Mouse (Mus musculus) liver, embryonic 12.5 days (tissue): ENCODE measurements around the gene Rpl23. TPM values are rescaled to one million over a fixed set of nuclear protein-coding genes. Genes with fewer than 3 reads are reported as not detected.
A peak's percentile ranks its signal among the peaks of the same experiment; 100 is the strongest.

Source experiments
- ATAC-seq: fragments of 200-750 bp; cut with Nextera tagmentation; 2 replicates; pipeline ENCODE4 v1.8.0; 2017; ENCODE audit warnings: moderate number of reproducible peaks, mild to moderate bottlenecking, moderate library complexity
- H3K27ac ChIP-seq: fragments of 300-500 bp; sonication (generic); 2 replicates; pipeline ENCODE4 v1.5.1; 2016; ENCODE audit warnings: mild to moderate bottlenecking
- H3K27me3 ChIP-seq: fragments of 300-500 bp; sonication (generic); replicated peaks from 2 replicates; pipeline ENCODE4 v1.6.1; 2016; ENCODE audit warnings: mild to moderate bottlenecking, moderate library complexity
- H3K36me3 ChIP-seq: fragments of 300-500 bp; sonication (generic); 2 replicates; pipeline ENCODE4 v1.6.1; 2016; ENCODE audit warnings: mild to moderate bottlenecking, moderate library complexity
- H3K4me1 ChIP-seq: fragments of 300-500 bp; sonication (generic); 2 replicates; pipeline ENCODE4 v1.6.1; 2016
- H3K4me2 ChIP-seq: fragments of 300-500 bp; sonication (generic); 2 replicates; pipeline ENCODE4 v1.6.1; 2016; ENCODE audit warnings: mild to moderate bottlenecking, moderate library complexity
- H3K4me3 ChIP-seq: fragments of 300-500 bp; sonication (generic); 2 replicates; pipeline ENCODE4 v1.5.1; 2016; ENCODE audit warnings: mild to moderate bottlenecking, moderate library complexity
- H3K9ac ChIP-seq: fragments of 300-500 bp; sonication (generic); 2 replicates; pipeline ENCODE4 v1.6.1; 2016; ENCODE audit warnings: mild to moderate bottlenecking, moderate library complexity
- H3K9me3 ChIP-seq: fragments of 300-500 bp; sonication (generic); replicated peaks from 2 replicates; pipeline ENCODE4 v1.6.1; 2016; ENCODE audit warnings: mild to moderate bottlenecking, moderate library complexity
- WGBS: fragments of 180-500 bp; shearing (Covaris S2); methylation state at CpG from one replicate; pipeline ENCODE4 v1.1.7; 2016; ENCODE audit not compliant: insufficient replicate concordance; 5-methylcytosine and 5-hydroxymethylcytosine counted together
- polyA plus RNA-seq: library from polyadenylated mRNA; unstranded; fragments of >200 nt; fragmentation: Nextera tagmentation; extraction: Ambion mirVana; gene quantifications from 2 replicates; pipeline ENCODE4 v1.2.1, GENCODE M21; 2016

Rpl23 gene
- polyA plus RNA-seq, 1 experiment from 2014 or later: 473 TPM

- Histone ChIP-seq H3K36me3 (peaks cover 58% of the 10 kb centered on the region), H3K4me2 (no peak within 1 kb of the TSS), H3K9ac (no peak within 1 kb of the TSS), H3K27ac (peak within 1 kb of the TSS; percentile 55), H3K4me3 (no peak within 1 kb of the TSS), H3K27me3 (no peaks in the 10 kb centered on the region), H3K9me3 (no peaks in the 10 kb centered on the region), H3K4me1 (peaks cover 34% of the 10 kb centered on the region)
- 41% methylated on average over 17 of the region's 17 CpGs for WGBS
- no peak for ATAC-seq
Observed at GRCm38 (mm10) chr11:97775808-97776496, 6.3 kb downstream of the Rpl23 start, which contains the start of gene 1700001P01Rik. 1700001P01Rik (minus strand) TSS chr11:97775918.

GRCm38 (mm10) chr11:97775186-97775585 is 7.1 kb downstream of the Rpl23 start:
- no peak overlapping the region for H3K27ac ChIP-seq
- H3K9ac ChIP-seq: no peak overlapping the region
- WGBS: 68% methylated on average over 13 of the region's 13 CpGs
- no peaks in the 10 kb centered on the region for H3K27me3 ChIP-seq
- H3K4me3 ChIP-seq: no peak overlapping the region
- H3K4me2 ChIP-seq: no peak overlapping the region
- ATAC-seq: no peak
- H3K4me1 ChIP-seq: peaks cover 26% of the 10 kb centered on the region
- H3K36me3 ChIP-seq: peaks cover 51% of the 10 kb centered on the region
- no peaks in the 10 kb centered on the region for H3K9me3 ChIP-seq

- no peaks in the 10 kb centered on the region for H3K9me3 ChIP-seq
- 0 out of 2 replicates have a peak, but pooled peaks cover 4% of the 10 kb centered on the region for H3K27me3 ChIP-seq
- no peak overlapping the region for H3K27ac ChIP-seq
- H3K9ac ChIP-seq: no peak overlapping the region
- H3K4me2 ChIP-seq: no peak overlapping the region
- peaks cover 14% of the 10 kb centered on the region for H3K36me3 ChIP-seq
- ATAC-seq: no peak
- no peak overlapping the region for H3K4me3 ChIP-seq
- H3K4me1 ChIP-seq: peaks cover 16% of the 10 kb centered on the region
- 67% methylated on average over 14 of the region's 14 CpGs for WGBS
Observed at GRCm38 (mm10) chr11:97771410-97771809, 10.8 kb downstream of the Rpl23 start.

- no peak overlapping the region for H3K4me3 ChIP-seq
- H3K9ac ChIP-seq: no peak overlapping the region
- H3K36me3 ChIP-seq: no peaks in the 10 kb centered on the region
- H3K9me3 ChIP-seq: no peaks in the 10 kb centered on the region
- ATAC-seq: no peak
- 27% methylated on average over 2 of the region's 2 CpGs for WGBS
- no peak overlapping the region for H3K4me2 ChIP-seq
- H3K27me3 ChIP-seq: 0 out of 2 replicates have a peak, but pooled peaks cover 4% of the 10 kb centered on the region
- H3K4me1 ChIP-seq: peaks cover 19% of the 10 kb centered on the region
- no peak overlapping the region for H3K27ac ChIP-seq
Observed at GRCm38 (mm10) chr11:97769704-97770103, 12.5 kb downstream of the Rpl23 start.

GRCm38 (mm10) chr11:97766154-97766881 is 15.9 kb downstream of the Rpl23 start, which contains the start of gene Cwc25:
Cwc25 (minus strand) TSS chr11:97766556.
- H3K9me3 ChIP-seq: no peaks in the 10 kb centered on the region
- peaks cover 30% of the 10 kb centered on the region for H3K36me3 ChIP-seq
- H3K27ac ChIP-seq: peak within 1 kb of the TSS; percentile 94
- peaks cover 24% of the 10 kb centered on the region for H3K4me1 ChIP-seq
- peak; percentile 93 for ATAC-seq
- H3K4me2 ChIP-seq: peak within 1 kb of the TSS; percentile 84
- H3K4me3 ChIP-seq: peak within 1 kb of the TSS; percentile 95
- under 1% methylated on average over 38 of the region's 38 CpGs for WGBS
- 0 out of 2 replicates have a peak, but pooled peaks cover 4% of the 10 kb centered on the region for H3K27me3 ChIP-seq
- H3K9ac ChIP-seq: peak within 1 kb of the TSS; percentile 91

- Histone ChIP-seq H3K36me3 (peaks cover 76% of the 10 kb centered on the region), H3K4me1 (peaks cover 19% of the 10 kb centered on the region), H3K4me2 (no peak overlapping the region), H3K9me3 (no peaks in the 10 kb centered on the region), H3K27ac (no peak overlapping the region), H3K27me3 (no peaks in the 10 kb centered on the region), H3K9ac (no peak overlapping the region), H3K4me3 (no peak overlapping the region)
- no peak for ATAC-seq
Observed at GRCm38 (mm10) chr11:97761638-97762037, 20.6 kb downstream of the Rpl23 start.

- no peak overlapping the region for H3K27ac ChIP-seq
- H3K36me3 ChIP-seq: peaks cover 95% of the 10 kb centered on the region
- no peak overlapping the region for H3K9ac ChIP-seq
- H3K4me2 ChIP-seq: no peak overlapping the region
- H3K4me3 ChIP-seq: no peak overlapping the region
- no peak for ATAC-seq
- WGBS: 66% methylated on average over 6 of the region's 6 CpGs
- H3K9me3 ChIP-seq: no peaks in the 10 kb centered on the region
- peaks cover 6% of the 10 kb centered on the region for H3K4me1 ChIP-seq
- H3K27me3 ChIP-seq: no peaks in the 10 kb centered on the region
Observed at GRCm38 (mm10) chr11:97758942-97759341, 23.3 kb downstream of the Rpl23 start.

- H3K4me2 ChIP-seq: no peak overlapping the region
- H3K27ac ChIP-seq: no peak overlapping the region
- ATAC-seq: no peak
- H3K4me1 ChIP-seq: peaks cover 6% of the 10 kb centered on the region
- H3K9me3 ChIP-seq: no peaks in the 10 kb centered on the region
- H3K4me3 ChIP-seq: no peak overlapping the region
- 78% methylated on average over 1 of the region's 1 CpGs for WGBS
- H3K9ac ChIP-seq: no peak overlapping the region
- H3K36me3 ChIP-seq: peaks cover 96% of the 10 kb centered on the region
- H3K27me3 ChIP-seq: no peaks in the 10 kb centered on the region
Observed at GRCm38 (mm10) chr11:97758125-97758524, 24.1 kb downstream of the Rpl23 start.

- WGBS: 87% methylated on average over 8 of the region's 8 CpGs
- Histone ChIP-seq H3K4me3 (no peak overlapping the region), H3K4me1 (peaks cover 17% of the 10 kb centered on the region), H3K27ac (no peak overlapping the region), H3K36me3 (peaks cover 92% of the 10 kb centered on the region), H3K4me2 (no peak overlapping the region), H3K27me3 (no peaks in the 10 kb centered on the region), H3K9ac (no peak overlapping the region), H3K9me3 (peaks cover 5% of the 10 kb centered on the region; the same call in 1 of the 2 replicates)
- ATAC-seq: no peak
Observed at GRCm38 (mm10) chr11:97753277-97753676, 29.0 kb downstream of the Rpl23 start.

- 87% methylated on average over 5 of the region's 5 CpGs for WGBS
Observed at GRCm38 (mm10) chr11:97748496-97748895, 33.7 kb downstream of the Rpl23 start.

GRCm38 (mm10) chr11:97747773-97748172 is 34.5 kb downstream of the Rpl23 start:
- Histone ChIP-seq H3K4me2 (no peak overlapping the region), H3K27me3 (no peaks in the 10 kb centered on the region), H3K27ac (no peak overlapping the region), H3K9ac (no peak overlapping the region), H3K9me3 (peaks cover 5% of the 10 kb centered on the region; the same call in 1 of the 2 replicates), H3K36me3 (peaks cover 66% of the 10 kb centered on the region), H3K4me1 (peaks cover 35% of the 10 kb centered on the region), H3K4me3 (no peak overlapping the region)
- no peak for ATAC-seq
- 87% methylated on average over 8 of the region's 8 CpGs for WGBS

More at GRCm38 (mm10) chr11:97748496-97748895, 33.7 kb downstream of the Rpl23 start:
- no peak overlapping the region for H3K4me2 ChIP-seq
- H3K27me3 ChIP-seq: no peaks in the 10 kb centered on the region
- no peak overlapping the region for H3K9ac ChIP-seq
- no peak overlapping the region for H3K27ac ChIP-seq
- peaks cover 27% of the 10 kb centered on the region for H3K4me1 ChIP-seq
- peaks cover 5% of the 10 kb centered on the region; the same call in 1 of the 2 replicates for H3K9me3 ChIP-seq
- H3K36me3 ChIP-seq: peaks cover 73% of the 10 kb centered on the region
- no peak overlapping the region for H3K4me3 ChIP-seq
- ATAC-seq: no peak

GRCm38 (mm10) chr11:97745331-97745721 is 36.9 kb downstream of the Rpl23 start:
- 9% methylated on average over 13 of the region's 13 CpGs for WGBS
- no peak for ATAC-seq

More at GRCm38 (mm10) chr11:97745331-97745721, 36.9 kb downstream of the Rpl23 start:
- Histone ChIP-seq H3K4me2 (peak overlapping the region; percentile 93), H3K4me1 (peaks cover 57% of the 10 kb centered on the region), H3K27me3 (no peaks in the 10 kb centered on the region), H3K27ac (peak overlapping the region; percentile 83), H3K9me3 (no peaks in the 10 kb centered on the region), H3K36me3 (peaks cover 42% of the 10 kb centered on the region), H3K9ac (peak overlapping the region; percentile 76; the same call in 1 of the 2 replicates), H3K4me3 (peak overlapping the region; percentile 85)
